Mouse (Mus musculus): ENCODE measurements around the gene Nrxn1.
A peak's percentile ranks its signal among the peaks of the same experiment; 100 is the strongest.
"Not testable (repeated sequence)": the region's sequence is repeated elsewhere in the genome, so short reads cannot be mapped to it uniquely, and the experiment has no call there.

The Nrxn1 gene

GRCm38 (mm10) chr17:90569877-90570276 is 523.0 kb downstream of the Nrxn1 start:
- no peak for DNase-seq

DNA sequence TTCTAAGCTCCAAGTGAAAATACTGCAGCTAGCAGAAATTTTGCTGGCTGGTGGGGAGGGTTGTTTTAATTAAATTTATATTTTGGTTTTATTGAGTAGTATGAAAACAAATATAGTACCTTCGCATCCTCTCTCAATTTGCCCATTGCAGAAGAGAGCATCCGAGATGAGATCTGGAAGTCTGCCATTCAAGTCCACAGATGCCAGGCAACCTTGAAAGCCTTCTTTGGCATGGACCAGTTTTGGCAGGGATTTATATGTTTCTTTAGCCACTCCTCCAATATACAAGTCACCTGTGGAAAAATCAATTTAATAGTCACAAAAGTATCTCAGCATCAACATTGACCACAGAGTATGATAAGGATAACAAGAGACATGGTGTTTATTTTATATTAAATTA is 527.7 kb downstream of the Nrxn1 start:
- no peak for DNase-seq

DNA sequence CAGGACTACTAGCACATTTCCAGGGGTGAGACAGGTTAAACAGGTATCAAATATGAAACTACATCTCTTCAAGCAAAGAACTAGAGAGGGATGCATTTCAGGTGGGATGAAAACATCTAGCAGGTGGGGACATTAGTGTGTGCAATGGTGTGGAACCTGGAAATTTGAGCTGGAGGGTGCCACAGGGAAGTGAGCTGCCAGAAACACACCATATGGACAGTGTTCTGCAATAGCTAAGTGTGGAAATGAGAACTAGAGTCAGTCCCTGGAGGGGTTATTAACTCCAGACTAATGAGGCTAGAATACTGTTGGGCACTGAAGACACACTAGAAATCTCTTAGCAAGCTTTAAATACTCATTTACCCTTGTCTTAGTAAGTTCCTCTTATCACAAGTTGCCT is 536.5 kb downstream of the Nrxn1 start:
- no peak for DNase-seq

- DNase-seq: no peak
These were observed 542.5 kb downstream of the Nrxn1 start for GRCm38 (mm10) chr17:90550415-90550814.

- no peak for DNase-seq
These were observed 546.1 kb downstream of the Nrxn1 start for GRCm38 (mm10) chr17:90546806-90547205.

- DNase-seq: no peak
These were observed 548.1 kb downstream of the Nrxn1 start for GRCm38 (mm10) chr17:90544639-90545259.

DNA sequence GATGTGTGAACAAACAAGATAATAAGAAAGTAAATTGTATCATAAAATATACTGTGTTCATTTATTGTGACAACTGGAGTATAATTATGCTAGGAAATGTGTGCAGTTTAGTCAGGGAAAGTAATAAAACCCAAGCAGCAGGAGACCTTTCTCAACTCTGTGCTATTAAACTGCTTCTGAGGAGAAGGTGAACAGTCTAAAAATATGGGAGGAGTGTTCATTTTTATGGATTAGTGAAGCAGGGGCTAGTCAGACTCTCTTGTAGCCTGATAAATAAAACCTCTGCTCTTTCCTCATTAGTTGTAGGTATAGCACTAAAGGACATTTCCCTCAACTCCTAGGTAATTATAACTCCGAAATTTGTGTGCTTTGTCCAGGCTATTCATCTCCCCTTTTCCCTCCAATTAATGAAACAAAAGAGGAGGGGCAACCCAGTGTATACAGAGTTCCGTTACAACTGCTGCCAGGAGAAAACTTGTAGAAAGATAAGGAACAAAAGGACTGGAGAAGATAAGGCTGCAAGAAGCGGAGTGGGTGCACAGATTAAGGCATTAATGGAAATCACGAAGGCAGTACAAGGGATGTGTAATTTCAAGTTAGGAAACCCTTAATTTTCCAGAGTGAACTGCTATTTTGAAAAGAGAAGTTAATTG is 548.8 kb downstream of the Nrxn1 start:
- DNase-seq: no peak

GRCm38 (mm10) chr17:90531443-90531842 is 561.4 kb downstream of the Nrxn1 start:
- no peak for DNase-seq

DNA sequence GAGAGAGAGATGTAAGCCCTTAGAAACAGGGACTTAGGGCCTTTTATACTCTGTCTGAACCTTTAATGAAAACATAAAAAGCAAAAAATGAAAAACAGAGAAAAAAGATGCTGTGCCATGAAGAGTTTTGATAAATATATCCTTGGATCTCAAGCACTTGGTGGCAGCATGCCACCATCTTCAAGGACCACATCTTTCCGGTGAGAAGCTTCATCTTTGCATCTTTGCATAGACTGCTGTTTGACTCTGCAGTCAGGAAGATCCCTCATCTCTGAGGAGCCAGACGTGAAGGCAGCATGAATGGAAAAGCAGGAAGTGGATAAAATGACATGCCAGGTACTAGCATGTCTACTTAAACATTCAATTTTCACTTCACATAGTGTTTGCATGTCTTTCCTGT is 586.8 kb downstream of the Nrxn1 start:
- DNase-seq: no peak

GRCm38 (mm10) chr17:90503999-90504398 is 588.9 kb downstream of the Nrxn1 start:
- not testable (repeated sequence) for DNase-seq

DNA sequence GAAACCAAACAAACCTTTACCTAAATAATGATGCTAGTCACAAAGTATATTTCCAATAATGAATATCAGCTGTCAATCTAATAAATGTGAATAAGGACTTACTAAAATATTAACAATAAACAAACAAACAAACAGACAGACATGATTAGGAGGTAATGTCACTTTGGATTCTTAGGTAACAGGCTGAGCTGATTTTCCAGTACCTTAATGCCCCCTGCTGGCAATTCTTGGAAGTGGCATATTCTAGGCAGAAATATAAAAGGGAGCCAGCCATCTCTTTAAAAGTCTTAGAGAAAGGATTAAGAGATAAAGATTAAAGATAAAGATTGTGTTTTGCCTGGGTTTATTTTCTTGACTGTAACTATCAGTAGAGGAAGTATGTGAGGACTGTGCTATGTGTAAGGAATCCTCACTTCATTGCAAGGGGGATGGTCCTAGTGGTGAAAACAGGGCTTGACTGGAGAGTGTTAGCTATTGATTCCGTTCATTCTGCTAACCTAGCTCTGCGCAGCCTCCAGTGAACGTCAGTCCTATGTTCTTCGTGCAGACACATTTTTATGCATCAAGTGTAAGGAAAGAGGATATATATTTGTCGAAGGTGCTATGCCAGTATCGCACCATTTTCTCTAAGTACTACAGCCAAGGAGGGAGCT is 591.7 kb downstream of the Nrxn1 start:
- peak; percentile 58 for DNase-seq

DNA sequence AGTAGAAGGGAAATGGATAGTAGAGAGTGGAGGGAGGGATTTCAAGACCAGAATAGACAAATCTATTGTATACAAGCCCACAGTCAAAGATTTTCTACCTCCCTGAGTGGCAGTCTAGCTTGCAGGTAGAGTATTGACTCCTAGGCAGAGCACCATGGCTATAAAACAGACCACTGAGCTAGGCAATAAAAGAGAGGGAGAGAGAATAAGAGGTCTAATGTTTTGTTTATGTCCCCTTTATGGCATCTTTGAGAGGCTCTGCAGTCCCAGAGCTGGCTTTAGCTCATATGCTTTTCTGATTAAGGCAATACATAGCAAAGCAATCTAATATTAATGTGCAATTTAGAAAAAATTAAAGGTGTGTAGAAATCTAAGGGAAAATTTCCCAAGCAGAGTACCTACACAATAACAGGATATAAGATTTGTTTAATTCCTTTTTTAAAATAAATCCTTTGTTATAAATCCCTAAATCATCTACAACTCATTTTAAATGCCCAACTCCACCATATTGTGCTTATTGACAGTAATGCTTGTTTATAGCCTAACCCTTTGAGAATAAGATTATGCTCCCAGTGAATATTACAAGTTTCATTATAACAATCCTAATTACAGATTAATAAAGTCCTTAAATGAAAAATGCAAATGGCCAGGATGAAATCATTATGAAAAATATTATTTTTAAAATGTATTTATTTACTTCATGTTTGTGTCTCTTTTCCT is 613.2 kb downstream of the Nrxn1 start:
- DNase-seq: no peak

DNA sequence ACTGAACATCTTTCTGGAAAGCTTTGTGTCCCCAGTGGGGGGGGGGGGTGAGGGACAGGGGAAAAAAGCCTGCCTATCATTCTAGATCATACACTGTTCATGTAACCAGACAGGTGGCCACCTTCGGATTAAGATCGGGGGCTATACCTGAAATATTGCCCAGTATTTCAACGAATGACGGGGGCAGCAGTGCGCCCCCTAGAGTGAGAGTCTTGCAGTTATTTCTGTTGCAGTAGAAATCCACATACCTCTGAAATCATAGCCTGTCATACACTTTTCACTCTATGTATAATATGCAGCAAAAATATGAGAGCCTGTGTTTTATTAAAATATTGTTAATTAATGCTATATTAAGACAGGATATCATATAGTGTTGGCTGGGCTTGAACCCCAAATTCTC is 636.1 kb downstream of the Nrxn1 start:
- no peak for DNase-seq

GRCm38 (mm10) chr17:90455904-90456303 is 637.0 kb downstream of the Nrxn1 start:
- no peak for DNase-seq

DNA sequence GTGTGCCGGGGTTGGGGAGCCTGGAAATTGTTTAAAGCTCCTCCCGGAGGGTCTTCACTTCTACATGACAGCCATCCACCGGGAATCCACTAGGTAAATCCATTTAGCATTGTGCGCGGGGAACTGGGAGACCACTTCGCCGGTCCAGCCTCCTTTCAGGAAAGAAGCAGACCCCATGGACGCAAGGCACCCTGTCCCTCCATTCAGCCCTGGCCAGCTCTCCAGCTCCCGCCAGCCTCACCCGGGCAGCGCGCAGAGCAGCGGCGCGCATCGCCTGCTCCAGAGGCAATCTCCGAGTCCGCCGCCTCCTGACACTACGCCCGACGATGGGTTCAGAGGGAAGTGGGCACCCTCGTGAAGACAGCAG is 637.5 kb downstream of the Nrxn1 start:
- DNase-seq: no peak

- no peak for DNase-seq
These were observed 638.0 kb downstream of the Nrxn1 start for GRCm38 (mm10) chr17:90454738-90455408.

- no peak for DNase-seq
These were observed 638.5 kb downstream of the Nrxn1 start for GRCm38 (mm10) chr17:90454356-90454737.

GRCm38 (mm10) chr17:90453280-90453679 is 639.6 kb downstream of the Nrxn1 start:
- DNase-seq: no peak

DNA sequence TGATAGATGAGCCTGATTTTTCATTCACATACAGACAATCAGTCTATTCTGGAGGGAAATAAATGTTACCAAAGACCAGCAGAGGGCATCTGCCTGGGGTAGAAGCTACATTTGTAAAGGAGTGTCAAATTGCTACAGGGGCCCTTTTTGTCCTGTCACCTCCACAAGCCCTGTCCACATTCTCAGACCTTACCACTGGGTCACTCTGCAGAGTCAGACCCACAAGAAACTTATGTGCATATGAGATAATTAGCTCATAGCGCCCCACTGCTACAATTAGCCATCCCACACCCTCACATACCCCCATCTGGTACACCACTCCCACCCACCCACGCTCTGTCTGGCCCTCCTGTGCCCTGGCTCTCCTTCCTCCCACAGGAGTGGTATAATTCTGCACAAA is 640.1 kb downstream of the Nrxn1 start:
- no peak for DNase-seq

DNA sequence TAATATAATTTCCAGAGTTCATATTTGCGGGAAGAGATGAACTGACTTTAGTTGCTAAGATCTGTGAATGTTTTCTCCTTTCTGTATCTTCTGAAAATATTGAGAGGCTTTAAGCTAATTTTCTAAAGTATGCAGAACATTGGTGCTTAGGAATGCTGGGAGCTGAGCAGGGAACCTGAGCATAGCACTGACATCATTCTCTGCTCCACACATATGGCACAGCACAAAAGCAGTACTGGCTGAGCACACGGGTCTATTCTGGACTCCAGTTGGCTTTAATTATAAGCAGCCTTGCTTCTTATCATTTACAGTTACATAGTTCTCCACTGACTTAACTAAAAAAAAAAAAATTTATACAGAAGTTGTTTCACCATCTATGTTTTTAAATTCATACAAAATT is 641.5 kb downstream of the Nrxn1 start:
- no peak for DNase-seq

DNA sequence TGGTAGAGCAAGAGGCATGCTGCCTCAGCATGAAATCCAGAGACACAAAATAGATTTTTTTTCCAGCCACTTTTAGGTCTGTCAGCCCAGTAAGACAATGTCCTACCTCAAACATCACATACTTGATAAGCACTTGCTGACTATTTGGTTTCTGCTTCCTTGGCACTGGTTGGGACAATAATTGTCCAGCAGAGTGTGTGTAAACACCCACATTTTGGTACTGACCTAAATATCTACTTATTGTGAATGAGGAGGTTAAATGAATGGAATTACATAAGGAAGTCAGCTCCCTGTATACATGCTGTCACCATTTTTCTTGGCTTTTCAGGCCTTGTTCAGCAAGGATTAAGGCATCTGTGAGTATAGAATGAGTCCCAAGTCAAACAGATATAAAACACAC is 649.8 kb downstream of the Nrxn1 start:
- DNase-seq: no peak

GRCm38 (mm10) chr17:90435836-90436235 is 657.0 kb downstream of the Nrxn1 start:
- DNase-seq: no peak

GRCm38 (mm10) chr17:90435371-90435770 is 657.5 kb downstream of the Nrxn1 start:
- DNase-seq: no peak

Data from lung, postnatal 36 days (tissue).